Mouse (Mus musculus) testis, adult 2 months (tissue): ENCODE measurements around the gene Tnfsf13. TPM values are rescaled to one million over a fixed set of nuclear protein-coding genes. Genes with fewer than 3 reads are reported as not detected.

Source experiments
- H3K27ac ChIP-seq: fragments of 200-500 bp; 2 replicates; pipeline ENCODE4 v1.5.1; 2012; ENCODE audit warnings: low read depth, low read length; ENCODE audit not compliant: control insufficient read depth, insufficient read depth
- H3K27me3 ChIP-seq: fragments of 200-500 bp; 2 replicates; pipeline ENCODE4 v1.6.1; 2012; ENCODE audit warnings: mild to moderate bottlenecking, low read length, moderate library complexity; ENCODE audit not compliant: control insufficient read depth, insufficient read depth
- H3K36me3 ChIP-seq: fragments of 200-500 bp; 2 replicates; pipeline ENCODE4 v1.6.1; 2012; ENCODE audit warnings: mild to moderate bottlenecking, low read length; ENCODE audit not compliant: control insufficient read depth, insufficient read depth
- H3K4me1 ChIP-seq: fragments of 200-500 bp; 2 replicates; pipeline ENCODE4 v1.6.1; 2012; ENCODE audit warnings: low read length; ENCODE audit not compliant: control insufficient read depth, insufficient read depth
- H3K4me3 ChIP-seq: fragments of 200-500 bp; 2 replicates; pipeline ENCODE4 v1.5.1; 2012; ENCODE audit warnings: low read depth, mild to moderate bottlenecking, low read length, moderate library complexity, mixed read lengths; ENCODE audit not compliant: control insufficient read depth
- CTCF ChIP-seq: fragments of 200-500 bp; IDR thresholded peaks from 2 replicates; pipeline ENCODE4 v1.5.1; 2012; ENCODE audit warnings: low read depth, mild to moderate bottlenecking, inconsistent platforms, low read length, moderate library complexity; ENCODE audit not compliant: control insufficient read depth, insufficient read depth, insufficient replicate concordance
- POLR2A ChIP-seq: fragments of 200-500 bp; IDR thresholded peaks from 2 replicates; pipeline ENCODE4 v1.6.1; 2012; ENCODE audit warnings: low read depth, mild to moderate bottlenecking, inconsistent platforms, low read length, moderate library complexity; ENCODE audit not compliant: control insufficient read depth
- polyA plus RNA-seq: library from polyadenylated mRNA; depleted of rRNA; stranded (reverse); fragments of >200 nt; gene quantifications from 2 replicates; pipeline ENCODE4 v1.2.3, GENCODE M21; 2012

Tnfsf13 gene
- polyA plus RNA-seq, 1 experiment: 5.6 TPM

DNA sequence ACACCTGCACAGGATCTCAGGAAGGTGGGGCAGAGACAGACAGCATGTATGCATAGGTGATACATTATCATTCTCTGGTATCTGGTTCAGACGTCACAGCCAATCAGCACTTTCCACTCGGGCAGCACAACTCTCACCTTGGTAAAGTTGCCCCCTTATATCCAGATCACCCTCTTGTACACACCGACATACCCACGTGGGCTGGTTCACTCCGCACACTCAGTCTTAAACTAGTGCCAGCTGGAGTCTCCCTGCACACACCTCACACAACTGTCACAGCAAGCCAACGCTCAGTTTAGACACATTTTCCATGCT, 9.4 kb upstream of the Tnfsf13 start:
- Histone ChIP-seq H3K4me1 (peaks cover 7% of the 10 kb centered on the region), H3K27ac (no peak overlapping the region), H3K4me3 (peak overlapping the region; percentile 76), H3K36me3 (no peaks in the 10 kb centered on the region), H3K27me3 (no peaks in the 10 kb centered on the region)
- TF ChIP-seq CTCF: no peak
- TF ChIP-seq POLR2A: no peak

DNA sequence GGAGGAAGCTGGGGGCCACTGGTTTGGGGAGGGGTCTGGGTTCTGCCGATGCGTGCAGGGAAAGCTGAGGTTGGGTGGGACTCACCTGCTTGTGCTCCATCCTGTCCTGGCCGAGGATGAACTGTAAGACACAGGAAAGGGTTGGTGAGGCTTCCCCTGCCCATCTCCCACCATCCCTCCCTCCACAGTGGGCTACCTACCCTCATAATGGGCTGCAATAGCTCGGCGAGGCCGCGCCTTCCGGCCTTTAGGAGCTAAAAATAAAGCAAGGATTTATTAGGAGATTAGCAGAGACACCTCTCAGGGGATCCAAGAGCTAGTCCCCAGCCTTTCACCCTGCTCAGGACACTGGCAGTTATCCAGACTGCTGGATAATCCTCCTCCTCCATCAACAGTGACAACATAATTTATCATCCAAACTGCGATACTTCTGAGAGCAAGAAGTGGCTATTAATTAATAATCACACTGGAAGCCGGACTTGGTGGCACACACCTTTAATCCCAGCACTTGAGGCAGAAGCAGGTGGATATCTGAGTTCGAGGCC, 7.9 kb upstream of the Tnfsf13 start:
- H3K4me1 ChIP-seq: peaks cover 7% of the 10 kb centered on the region
- H3K27ac ChIP-seq: no peak overlapping the region
- H3K4me3 ChIP-seq: no peak overlapping the region
- no peaks in the 10 kb centered on the region for H3K36me3 ChIP-seq
- TF ChIP-seq POLR2A (no peak), CTCF (no peak)
- no peaks in the 10 kb centered on the region for H3K27me3 ChIP-seq

DNA sequence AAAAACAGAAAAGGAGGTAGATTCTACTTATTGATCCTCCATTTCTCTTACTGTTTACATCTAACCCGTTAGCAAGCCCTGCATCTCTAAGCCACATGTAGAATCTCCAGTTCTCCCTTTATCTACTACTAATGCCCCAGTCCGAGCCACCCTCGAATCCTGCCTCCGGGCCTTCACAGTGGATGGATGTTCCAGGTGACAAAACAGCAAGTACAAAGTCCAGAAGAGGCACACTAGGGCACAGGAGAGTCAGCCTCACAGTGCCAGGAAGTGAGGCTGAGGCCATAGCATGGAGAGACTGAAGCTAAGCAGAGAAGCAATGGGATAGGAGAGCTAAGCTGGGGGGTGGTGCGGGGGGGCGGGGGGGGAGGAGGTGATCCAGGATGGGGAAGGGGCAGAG, 7.3 kb upstream of the Tnfsf13 start:
- Histone ChIP-seq H3K36me3 (no peaks in the 10 kb centered on the region), H3K27ac (no peak overlapping the region), H3K4me1 (peaks cover 7% of the 10 kb centered on the region), H3K27me3 (no peaks in the 10 kb centered on the region), H3K4me3 (no peak overlapping the region)
- TF ChIP-seq CTCF (no peak), POLR2A (no peak)

DNA sequence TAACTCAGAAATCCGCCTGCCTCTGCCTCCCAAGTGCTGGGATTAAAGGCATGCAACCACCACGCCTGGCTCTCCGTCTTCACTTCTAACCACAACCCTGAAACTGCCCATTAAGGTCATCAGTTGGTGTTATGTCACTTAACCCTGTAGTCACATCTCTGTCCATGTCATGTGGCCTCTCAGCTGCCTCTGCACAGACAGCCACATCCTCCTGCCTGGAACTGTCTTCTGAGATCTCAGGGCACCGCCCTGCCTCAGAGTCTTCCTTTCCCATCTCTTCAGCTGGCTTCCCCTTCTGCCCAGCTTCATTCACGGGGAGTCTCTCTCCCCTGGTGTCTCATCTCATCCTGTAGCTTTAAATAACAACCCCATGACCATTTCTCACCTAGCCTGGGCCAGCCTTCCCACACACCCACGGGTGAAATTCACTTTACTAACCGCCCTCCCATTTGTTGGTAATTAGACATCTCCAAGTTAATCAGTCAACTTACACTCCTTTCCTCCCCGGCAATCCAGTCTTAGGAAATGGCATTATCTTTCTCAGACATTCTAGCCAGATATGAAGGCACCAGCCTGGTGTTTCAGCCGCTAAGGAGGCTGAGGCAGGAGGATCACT, 6.7 kb upstream of the Tnfsf13 start:
- Histone ChIP-seq H3K27me3 (no peaks in the 10 kb centered on the region), H3K36me3 (no peaks in the 10 kb centered on the region), H3K4me1 (peaks cover 7% of the 10 kb centered on the region), H3K27ac (no peak overlapping the region), H3K4me3 (no peak overlapping the region)
- TF ChIP-seq POLR2A: no peak

DNA sequence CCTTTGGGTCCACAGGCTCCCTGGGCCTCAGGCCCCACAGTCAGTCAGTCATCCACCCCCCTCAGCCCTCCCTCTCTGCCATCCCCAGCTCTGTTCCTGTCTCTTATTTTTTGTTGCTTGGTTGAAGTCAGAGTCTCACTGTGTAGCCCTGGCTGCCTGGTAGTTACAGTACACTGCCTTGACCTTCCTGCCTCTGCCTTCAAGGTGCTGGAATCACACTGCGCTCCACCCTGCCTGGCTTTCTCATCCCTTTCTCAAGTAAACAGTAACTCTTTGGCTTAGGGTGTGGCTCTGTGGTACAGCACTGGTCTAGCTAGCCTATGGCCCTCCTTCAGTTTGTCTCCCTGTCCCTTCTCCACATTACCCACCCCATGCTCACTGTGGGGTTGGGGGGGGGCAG, 4.3 kb upstream of the Tnfsf13 start:
- no peak overlapping the region for H3K27ac ChIP-seq
- no peaks in the 10 kb centered on the region for H3K27me3 ChIP-seq
- H3K4me1 ChIP-seq: peaks cover 2% of the 10 kb centered on the region
- no peaks in the 10 kb centered on the region for H3K36me3 ChIP-seq
- TF ChIP-seq CTCF: no peak
- no peak for TF ChIP-seq POLR2A
- H3K4me3 ChIP-seq: no peak overlapping the region

GRCm38 (mm10) chr11:69687061-69687460, 1.5 kb upstream of the Tnfsf13 start:
- no peak overlapping the region for H3K27ac ChIP-seq
- no peaks in the 10 kb centered on the region for H3K36me3 ChIP-seq
- peaks cover 9% of the 10 kb centered on the region for H3K4me1 ChIP-seq
- TF ChIP-seq POLR2A (no peak), CTCF (no peak)
- H3K4me3 ChIP-seq: no peak overlapping the region
- no peaks in the 10 kb centered on the region for H3K27me3 ChIP-seq

DNA sequence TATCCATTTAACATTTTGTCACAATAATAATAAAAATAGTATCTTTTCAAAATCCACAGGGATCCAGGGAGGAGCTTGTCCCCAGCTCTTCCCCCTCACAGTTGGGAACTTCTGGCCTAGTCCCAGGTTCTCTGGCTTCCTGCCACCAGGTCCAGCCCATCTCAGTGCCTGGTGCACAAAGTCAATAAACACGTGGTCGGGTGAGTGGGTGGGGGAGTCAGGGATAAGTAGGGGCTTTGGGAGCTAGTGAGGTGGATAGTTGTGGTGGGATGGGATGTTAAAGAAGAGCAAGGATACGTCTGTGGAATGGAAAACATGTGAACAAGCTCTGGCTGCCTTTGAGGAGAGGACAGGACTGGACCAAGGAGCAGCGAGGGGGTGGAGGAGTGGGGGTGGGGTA, 793 bp upstream of the Tnfsf13 start:
- H3K36me3 ChIP-seq: no peaks in the 10 kb centered on the region
- H3K4me1 ChIP-seq: peaks cover 9% of the 10 kb centered on the region
- H3K4me3 ChIP-seq: no peak overlapping the region
- H3K27ac ChIP-seq: peak overlapping the region; percentile 96; the same call in 1 of the 2 replicates
- no peaks in the 10 kb centered on the region for H3K27me3 ChIP-seq
- TF ChIP-seq CTCF (no peak), POLR2A (no peak)

DNA sequence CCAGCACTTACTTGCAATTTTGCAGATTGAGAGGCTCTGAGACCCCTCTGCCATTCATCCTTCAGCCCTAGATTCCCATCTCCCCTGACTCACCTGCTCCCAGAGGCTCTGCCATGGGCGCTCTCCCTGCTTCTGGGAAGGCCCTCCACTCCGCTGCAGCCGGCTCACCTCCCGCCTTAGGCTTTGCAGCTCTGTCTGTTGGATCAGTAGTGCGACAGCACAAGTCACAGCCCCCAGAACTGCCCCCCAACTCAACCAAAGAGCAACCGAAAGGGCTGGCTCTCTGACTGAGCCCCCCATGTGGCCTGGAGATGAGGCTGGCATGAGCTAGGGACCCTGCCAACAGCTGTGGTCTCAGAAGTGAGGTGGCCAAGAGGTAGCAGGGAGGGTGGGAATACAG, 648 bp downstream of the Tnfsf13 start:
- Histone ChIP-seq H3K4me1 (peaks cover 9% of the 10 kb centered on the region), H3K36me3 (no peaks in the 10 kb centered on the region), H3K27me3 (no peaks in the 10 kb centered on the region), H3K4me3 (no peak overlapping the region), H3K27ac (peak overlapping the region; percentile 75)
- TF ChIP-seq POLR2A: no peak
- no peak for TF ChIP-seq CTCF
